Mouse (Mus musculus): Measurements from ENCODE around the gene Txndc16.
A peak's percentile ranks its signal among the peaks of the same experiment; 100 is the strongest.

Txndc16 gene

GRCm38 (mm10) chr14:45153258-45153657 is 66.9 kb downstream of the Txndc16 start:
- peak; percentile 5 for DNase-seq (ENCODE audit: low read depth, low spot score)

DNA sequence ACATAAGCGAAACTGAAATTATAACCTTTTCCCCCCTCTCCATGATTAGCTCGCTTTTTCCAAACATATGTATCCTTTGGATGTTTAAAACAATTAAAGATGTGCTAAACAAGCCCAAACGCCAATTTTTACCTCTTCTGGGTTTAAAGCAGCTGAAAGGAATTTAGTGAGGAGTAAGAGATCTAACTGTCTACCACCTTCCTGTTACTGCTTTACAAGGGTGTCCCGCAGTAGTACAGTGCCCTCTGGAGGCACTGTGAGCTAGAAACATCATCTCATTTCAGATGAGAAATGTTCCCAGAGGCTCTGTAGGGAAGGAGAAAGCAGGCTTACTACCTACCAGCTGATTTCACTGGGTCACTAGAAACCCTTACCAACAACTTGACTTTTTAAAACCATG is 77.6 kb downstream of the Txndc16 start:
- DNase-seq (ENCODE audit: low read depth, low spot score) = peak; percentile 40

GRCm38 (mm10) chr14:45140344-45141080 is 79.6 kb downstream of the Txndc16 start:
- no peak for DNase-seq (ENCODE audit: low read depth, low spot score)

GRCm38 (mm10) chr14:45135961-45136360 is 84.2 kb downstream of the Txndc16 start:
- no peak for DNase-seq (ENCODE audit: low read depth, low spot score)

- DNase-seq (ENCODE audit: low read depth, low spot score) = no peak
Observed at GRCm38 (mm10) chr14:45135560-45135959, 84.6 kb downstream of the Txndc16 start.

GRCm38 (mm10) chr14:45118359-45118758 is 101.8 kb downstream of the Txndc16 start:
- DNase-seq (ENCODE audit: low read depth, low spot score) = no peak

DNA sequence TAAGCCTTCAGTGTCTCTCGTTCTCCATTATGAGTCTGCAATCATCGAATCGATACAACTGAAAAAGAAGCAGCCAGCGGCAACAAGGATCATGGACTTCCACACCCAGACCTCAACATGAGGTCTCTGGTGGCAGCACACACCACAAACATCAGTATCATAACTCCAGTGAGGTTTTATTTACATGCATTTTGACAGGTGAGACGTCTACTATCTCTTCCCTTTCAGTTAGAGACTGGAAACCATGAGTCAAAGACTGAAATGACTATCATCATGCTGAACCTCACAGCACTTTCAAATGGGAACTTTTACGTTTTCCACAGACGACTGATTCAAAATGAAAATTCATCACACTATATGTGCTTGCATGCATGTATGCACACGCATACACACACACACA is 117.9 kb downstream of the Txndc16 start:
- no peak for DNase-seq (ENCODE audit: low read depth, low spot score)

DNA sequence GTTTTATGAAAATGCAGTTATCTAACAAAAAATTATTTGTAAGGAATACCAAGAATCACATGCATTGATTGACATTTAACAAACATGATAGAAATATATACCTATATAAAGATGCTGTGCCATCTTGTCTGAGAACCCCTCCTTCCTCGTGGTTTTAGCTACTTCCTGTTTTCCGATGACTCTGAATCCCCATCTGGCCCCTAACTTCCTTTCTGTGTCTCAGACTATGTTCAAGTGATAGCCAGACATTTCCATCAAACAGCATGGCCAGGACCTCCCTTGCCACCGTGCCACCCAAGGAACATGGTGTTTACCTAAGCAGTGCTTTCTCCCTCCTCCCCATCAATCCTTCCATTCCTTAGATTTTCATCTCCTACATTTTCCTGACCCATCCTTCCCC is 127.8 kb downstream of the Txndc16 start:
- no peak for DNase-seq (ENCODE audit: low read depth, low spot score)

DNA sequence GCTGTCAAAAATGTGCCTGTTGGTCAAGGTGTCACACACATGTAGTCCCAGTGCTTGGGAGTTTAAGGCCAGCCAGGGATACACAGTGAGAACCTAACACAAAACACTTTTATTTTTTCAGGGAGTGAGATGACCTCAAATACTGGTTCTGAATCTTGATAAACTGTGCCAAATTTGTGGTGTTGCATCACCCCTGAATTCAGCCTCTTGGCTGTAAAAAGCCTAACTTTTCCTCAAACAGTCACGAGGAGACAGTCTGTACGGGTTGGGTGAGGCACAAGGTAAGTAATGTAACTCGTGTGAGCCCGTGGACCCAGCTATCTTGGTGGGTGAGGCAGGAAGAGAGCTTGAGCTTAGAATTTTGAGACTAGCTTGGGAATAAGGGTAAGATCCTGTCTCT is 130.1 kb downstream of the Txndc16 start:
- DNase-seq (ENCODE audit: low read depth, low spot score) = no peak

DNA sequence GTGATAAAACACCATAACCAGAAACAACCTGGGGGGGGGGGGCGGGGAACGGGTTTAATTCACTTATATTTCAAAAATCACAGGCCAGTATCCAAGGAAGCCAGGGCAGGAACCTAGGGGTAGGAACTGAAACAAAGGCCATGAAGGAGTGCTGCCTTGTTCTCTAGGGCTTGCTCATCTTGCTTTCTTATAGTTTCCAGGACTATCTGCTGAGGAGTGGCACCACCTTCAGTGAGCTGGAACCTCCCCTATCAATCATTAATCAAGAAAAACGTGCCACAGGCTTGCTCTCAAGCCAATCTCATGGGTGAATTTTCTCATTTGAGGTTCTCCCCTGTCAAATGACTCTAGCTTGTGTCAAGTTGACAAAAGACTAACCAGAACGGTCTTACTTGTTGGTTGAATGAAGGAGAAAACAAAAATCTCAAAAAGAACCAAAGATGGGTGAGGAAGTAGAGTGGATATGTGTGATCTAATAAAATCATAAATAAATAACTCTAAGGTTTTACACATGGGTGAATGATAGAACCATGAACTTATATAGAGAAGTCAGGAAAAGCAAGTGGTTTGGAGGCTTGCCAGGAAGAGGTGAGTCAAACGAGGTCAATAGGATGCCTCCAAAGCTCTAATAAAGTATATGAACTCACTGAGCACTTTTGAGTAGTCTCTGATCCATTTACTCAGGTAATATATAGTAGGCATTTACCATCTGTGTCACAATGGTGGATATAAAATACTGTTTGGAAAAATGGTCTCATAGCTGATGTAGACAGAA is 134.3 kb downstream of the Txndc16 start:
- DNase-seq (ENCODE audit: low read depth, low spot score) = no peak

DNA sequence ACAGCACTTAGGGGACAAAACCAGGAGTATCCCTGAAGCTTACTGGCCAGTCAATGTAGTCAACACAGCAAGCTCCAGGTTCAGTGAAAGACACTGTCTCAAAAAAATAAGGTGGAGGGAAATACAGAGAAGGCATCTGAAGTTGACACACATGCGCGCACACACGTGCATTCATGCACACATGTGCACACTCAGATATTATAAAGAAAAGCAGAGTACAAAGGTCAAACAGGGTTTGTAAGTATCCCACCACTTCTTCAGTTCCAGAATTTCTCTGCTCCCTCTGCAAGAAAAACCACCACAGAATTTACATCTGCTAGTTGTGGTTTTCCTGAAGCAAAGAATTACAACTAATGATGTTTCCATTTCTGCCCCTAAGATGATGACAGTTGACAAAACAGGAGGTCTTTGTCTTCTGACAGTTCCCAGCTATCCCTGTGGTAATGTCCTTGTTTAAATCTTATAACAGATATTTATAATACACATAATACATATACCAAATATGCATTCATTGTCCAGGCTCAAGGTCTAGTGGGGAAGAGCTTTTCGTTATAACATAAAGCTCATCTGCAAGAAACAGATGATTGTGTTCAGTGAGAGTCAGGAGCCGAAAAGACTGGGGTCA is 135.4 kb downstream of the Txndc16 start:
- DNase-seq (ENCODE audit: low read depth, low spot score) = no peak

DNA sequence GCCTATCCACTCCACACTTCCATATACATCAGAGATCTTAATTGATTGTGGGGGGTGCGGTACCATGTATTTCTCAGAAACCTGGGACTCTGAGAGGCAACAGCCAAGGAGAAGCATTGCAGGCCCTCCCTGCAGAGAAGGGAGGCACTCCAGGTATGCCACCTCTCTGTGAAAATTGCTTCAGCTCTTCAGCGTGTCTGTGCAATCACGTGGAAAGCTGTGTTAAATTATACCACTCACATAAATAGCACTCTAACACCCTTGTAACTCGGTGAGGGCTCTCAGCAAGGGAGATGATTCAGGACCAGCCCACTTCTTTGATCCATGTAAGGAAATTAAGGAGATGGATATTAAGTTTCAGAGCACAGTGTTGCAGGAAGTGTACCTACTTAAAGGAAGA is 136.6 kb downstream of the Txndc16 start:
- DNase-seq (ENCODE audit: low read depth, low spot score) = no peak

Data from forelimb bud, embryonic 11.5 days (tissue).